Mouse (Mus musculus) adrenal gland, adult 18-20 months (tissue): ENCODE measurements around the gene Zfpm1. TPM values are rescaled to one million over a fixed set of nuclear protein-coding genes. Genes with fewer than 3 reads are reported as not detected.
A peak's percentile ranks its signal among the peaks of the same experiment; 100 is the strongest.

Source experiments
- DNase-seq, 2 experiments: peaks; one replicate each; pipeline ENCODE4 v3.0.0; 2021 to 2022; ENCODE audit warnings: low spot score in 2 of 2
- total RNA-seq, 2 experiments: library from RNA; stranded (reverse); gene quantifications; 1 replicate in 1 of 2; 2 replicates in 1 of 2; pipeline ENCODE4 v1.2.3; 2021

Zfpm1 gene
- total RNA-seq, 2 experiments from 2014 or later, result 11.8 to 14.2 TPM

DNA sequence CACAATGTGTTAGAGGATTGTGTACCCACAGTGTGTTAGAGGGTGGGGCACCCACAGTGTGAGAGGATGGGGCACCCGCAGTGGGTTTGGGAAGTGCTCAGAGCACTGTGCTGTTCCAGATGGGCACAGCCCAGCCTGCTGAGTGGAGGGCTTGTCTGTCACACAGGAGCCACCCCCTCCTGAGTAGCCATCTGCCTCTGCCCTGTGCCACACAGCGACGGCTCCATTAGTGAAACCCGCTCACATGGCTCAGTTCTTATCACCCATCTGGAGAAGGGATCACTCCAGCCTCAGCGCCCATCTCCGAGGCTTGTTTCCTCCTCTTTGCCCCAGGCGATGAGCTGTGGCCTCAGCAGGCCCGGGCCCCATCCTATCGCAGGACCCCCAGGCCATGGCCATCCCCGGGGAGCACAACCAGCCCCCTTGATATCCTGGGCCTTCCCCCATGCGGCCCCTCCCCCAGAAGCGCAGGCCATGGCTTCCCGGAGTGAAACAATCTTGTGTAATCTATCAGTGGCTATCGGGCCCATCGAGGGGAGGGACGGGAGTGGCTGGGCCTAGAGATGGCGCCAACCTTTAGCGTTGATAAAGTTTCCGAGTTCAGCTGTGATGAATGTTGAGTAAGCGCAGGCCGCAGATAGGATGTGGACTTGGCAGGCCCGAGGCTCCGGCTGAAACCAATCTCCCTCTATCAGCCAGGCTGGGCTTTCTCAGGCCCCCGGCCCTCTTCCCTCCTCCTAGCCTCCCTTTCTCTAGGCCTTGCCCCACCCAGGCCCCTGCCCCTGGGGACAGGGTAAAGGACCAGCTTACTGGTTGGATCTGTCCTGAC, 14.4 kb downstream of the Zfpm1 start:
- DNase-seq, result no peak

DNA sequence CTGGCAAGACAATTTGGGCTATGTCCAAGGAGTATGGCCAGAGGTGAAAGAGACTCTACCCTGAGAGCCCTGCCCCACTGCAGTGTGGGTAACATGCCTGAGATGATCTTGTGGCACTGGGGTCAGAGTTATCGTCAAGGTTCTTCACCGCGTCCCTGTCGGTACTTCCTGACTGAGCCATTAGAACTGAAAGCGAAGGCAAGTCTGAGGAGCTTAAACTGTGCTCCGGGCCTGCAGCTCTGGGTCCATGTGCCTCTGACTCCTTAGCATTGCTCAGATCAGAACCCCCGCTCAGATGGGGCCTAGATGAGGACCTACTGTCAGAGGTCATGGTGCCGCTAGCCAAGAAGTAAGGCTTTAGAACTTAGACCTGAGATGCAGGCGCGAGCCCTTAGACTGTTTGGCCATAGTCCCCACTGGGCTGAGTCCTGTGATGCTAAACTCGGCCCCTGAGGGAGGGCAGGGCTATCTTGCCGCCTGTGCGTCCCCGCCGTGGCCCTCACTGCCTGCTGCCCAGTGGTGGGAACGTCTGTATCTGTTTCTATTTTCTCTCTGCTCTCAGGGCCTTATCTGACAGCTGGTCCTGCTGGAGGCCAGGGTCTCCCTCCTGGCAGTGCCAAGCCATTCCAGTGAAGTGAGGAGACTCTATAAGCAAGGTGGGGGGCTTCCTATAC, 17.8 kb downstream of the Zfpm1 start:
- no peak for DNase-seq

DNA sequence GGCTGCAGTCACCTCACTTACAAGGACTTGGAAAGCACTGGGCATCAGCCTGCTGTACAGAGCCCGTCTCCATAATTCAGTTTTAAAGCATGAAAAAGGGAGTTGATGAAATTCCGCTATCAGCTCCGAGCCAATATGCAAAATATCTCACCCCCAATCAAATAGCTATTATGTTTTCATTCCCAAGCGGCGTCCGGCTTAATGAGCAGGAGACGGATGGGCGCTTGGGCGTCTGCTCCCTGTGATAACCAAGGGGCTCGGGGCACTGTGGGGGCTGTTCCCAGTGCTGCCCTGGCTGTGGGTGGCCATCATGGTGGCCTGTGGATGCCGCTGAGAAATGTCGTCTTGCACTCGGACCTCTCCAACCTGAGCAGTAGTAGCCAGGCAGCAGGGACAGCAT, 19.1 kb downstream of the Zfpm1 start:
- no peak for DNase-seq

DNA sequence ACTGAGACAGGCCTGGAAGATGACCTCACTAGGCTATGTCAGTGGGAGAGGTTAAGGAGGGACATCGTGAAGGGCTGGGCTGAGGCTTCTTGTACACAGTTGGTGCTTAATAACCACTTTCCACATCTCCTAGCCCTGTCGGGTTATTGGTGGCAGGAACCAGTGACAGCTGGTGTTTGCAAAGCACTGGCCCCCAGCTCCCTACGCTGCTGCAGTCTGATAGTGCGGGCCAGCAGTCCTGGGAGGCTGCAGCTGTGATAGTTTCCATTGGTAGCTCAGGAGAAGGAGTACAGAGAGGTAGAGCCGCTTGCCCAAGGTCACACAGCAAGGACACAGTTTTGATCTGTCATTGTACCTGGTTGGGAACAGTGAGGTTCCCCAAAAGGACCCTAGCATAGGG, 19.9 kb downstream of the Zfpm1 start:
- no peak for DNase-seq

DNA sequence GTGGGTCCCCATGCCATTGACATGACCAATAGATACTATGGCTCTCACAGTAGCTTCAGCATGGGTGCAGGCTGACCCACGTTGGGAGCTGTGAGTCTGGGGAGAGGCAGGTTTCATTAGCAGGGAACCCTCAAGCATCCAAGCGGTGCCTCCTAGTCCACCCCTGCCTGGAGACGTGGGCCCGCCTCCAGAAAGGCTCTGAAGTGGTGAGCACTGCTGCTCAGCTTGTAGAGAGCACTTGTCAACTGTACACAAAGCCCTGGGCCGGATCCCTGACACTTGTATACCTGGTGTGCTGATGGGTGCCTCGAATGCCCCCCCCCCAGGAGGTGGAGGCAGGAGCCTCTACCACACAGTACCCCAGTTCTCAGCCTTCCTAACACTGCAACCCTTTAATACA, 21.5 kb downstream of the Zfpm1 start:
- no peak for DNase-seq

DNA sequence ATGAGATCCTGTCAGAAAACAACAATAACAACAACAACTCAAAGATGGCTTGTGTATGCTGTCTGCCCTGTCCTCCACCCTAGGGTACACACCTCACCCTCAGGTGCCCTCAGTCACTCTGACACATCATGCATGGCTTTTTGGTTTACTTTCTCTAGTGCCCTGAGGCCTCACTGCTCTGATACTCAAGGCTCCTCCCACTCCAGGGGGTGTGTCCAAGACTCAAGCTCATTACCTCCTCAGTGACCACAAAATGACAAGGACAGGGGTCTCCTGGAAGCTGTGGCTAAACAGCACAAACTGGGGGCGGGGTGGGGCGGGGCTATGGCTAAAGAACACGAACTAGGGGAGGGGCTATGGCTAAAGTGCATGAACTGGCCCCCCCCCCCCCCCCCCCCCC, 22.1 kb downstream of the Zfpm1 start:
- no peak for DNase-seq

DNA sequence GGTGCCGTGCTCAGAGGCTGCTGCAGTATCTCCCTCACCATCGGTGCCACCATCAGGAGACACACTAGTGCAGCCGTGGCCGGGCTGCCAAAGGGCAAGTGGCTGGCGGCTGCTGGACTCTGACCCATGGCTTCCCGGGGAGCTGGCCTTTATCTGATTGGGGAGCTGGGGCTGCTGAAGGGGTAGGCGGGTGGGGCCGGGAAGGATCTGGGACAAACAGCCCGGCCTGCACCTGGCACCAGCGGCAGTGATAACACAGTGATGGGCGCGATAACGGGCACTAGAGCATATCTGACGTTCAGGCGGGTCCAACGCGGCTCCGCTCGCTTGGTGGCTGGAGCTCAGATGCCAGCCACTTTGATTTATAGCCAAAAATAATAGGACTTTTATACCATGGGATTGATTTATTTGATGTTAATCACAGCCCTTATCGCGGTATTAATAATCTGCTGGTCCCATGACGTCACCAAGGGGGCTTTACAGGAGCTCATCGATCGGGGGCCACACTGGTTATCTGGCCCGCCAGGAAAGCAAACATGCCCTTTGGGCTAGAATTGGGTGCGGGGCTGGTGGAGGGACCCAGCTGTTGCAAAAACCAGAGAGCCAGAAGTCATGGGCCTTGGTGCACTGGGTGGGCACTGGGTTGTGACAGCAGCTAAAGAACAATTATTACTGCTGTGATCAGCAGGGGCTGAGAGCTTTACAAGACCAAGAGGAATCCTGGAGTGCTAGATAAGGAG, 24.9 kb downstream of the Zfpm1 start:
- no peak for DNase-seq

DNA sequence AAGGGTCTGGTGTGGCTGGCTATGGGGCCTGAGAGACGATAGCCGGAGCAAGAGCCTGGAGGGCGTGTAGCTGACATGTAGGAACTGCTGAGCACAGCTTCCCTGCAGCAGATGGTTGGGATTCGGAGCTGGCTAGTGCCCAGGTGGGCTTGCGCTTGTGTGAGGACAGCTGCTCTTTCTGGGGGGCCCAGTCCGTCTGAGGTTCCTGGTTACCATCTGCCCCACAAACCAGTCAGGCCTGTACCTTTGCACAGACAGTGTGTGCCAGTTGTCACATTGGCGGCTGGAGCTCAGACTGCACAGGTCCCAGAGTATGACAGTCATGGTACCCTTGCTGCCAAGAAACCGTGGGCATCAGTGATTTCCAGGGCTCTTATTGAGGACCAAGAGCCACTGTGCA, 25.9 kb downstream of the Zfpm1 start:
- DNase-seq, result no peak

DNA sequence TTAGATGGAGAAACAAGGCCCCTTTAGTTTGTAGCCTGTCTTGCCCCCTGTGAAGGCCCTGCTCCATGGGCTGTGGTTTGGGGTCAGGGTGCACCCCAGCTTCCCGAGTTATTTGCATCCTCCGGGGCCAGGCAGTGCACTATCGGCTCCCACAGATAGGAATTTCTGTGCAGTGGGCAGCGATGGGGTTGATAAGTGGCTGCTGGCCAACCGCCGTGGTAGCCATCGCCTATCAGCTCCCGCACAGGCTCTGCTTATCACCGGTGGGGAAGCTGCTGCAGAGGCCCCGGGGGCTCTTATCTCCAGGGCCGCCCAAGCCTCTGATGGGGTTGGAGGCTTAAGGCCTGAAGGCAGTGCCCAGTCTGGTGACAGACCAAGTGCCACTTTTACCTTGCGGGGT, 27.3 kb downstream of the Zfpm1 start:
- no peak for DNase-seq

DNA sequence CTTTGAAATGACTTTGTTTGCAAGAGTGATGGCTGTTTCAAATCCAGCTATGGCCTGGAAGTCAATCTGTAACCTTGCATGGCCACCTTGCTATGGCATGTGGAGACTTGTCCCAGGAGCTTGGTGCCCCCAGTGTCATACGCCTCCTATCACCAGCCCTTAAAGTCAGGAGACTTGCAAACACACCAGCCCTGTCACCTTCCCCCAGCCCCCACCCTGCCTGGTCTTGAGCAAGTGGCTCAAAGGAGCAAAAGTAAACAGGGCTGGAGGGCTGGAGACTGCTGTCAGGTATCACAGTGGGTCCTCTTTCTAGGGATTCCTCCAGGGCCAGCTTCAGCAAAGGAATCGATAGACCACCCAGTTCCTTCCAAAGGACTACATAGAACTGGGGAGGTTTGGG, 29.2 kb downstream of the Zfpm1 start:
- no peak for DNase-seq

DNA sequence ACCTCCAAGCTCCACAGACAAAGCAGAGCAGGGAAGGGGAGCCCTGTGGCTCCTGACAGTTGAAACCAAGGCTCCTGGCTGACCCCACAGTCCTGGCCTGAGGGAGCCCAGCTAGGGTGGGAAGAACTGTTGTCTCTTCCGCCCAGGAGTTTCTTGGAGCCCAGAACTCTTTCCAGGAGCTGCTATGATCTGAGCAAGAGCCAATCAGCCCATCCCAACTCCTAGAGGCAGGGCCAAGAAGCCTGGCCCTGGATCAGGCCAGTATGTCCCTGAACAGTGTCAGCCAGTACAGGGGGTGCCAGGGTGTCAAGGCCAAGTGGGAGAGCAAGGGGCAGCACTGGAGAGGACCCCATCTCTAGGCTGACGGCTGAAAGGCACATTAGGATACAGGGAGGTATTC, 30.6 kb downstream of the Zfpm1 start:
- no peak for DNase-seq

DNA sequence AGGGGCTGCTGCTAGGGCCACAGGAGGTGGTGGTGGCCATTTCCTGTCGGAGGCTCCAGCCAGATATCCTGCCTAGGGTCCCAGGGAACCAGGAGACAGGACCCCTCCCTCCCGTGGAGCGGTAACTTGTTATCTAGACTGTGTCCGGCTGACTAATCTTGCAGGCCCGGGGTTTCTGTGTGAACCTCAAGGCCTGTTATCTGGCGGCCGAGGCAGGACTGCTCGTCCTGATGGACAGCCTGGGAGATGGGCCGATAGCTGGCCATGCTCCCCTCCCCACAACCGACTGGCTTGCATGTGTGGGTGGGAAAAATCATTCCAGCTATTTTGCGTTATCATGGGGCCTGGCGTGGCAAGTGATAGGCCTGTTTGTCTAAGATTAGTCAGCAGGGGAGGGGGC, 31.4 kb downstream of the Zfpm1 start:
- no peak for DNase-seq

DNA sequence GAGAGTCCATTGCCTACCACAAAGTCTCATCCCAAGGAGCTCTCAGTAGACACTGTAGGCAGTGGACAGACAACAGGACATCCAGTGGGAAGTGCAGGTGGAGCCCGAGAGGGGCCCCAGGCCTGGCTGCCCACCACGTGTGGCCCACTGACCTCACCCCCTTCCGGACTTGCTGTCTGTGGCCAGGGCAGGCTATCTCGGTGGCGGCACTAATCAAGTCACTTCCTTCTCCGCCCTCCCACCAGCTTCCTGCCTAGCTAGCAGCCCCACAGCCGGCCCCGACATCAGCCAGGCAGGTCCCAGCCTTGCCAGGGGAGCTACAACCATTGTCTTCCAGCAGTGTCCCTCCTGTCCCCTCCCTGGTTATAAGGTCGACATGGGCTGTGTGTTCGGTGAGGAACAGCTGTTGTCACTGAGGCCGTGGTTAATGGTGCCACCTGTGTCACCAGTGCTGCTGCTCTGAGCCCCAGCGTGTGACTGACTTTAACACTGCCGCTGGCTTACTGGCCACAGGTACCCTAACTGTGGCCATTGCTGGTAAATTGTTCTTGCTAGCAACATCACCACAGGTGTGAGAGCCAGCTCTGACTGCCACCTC, 33.1 kb downstream of the Zfpm1 start:
- DNase-seq, result peak in 1 of 2 experiments; percentile 22

DNA sequence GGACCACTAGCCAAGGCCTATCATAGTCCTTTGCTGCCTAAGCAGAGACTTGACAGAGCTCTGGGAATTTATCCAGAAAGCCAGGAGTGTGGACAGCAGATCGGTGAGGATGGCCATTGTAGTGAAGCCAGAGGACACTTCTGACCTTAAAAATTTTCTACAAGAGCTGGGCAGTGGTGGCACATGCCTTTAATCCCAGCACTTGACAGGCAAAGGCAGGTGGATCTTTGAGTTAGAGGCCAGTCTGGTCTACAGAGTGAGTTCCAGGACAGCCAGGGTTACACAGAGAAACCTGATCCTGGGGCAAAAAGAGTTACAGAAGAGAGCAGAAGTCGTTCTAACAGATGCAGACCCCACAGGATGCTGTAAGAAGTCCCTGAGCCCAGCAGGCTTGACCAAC, 34.5 kb downstream of the Zfpm1 start:
- no peak for DNase-seq

DNA sequence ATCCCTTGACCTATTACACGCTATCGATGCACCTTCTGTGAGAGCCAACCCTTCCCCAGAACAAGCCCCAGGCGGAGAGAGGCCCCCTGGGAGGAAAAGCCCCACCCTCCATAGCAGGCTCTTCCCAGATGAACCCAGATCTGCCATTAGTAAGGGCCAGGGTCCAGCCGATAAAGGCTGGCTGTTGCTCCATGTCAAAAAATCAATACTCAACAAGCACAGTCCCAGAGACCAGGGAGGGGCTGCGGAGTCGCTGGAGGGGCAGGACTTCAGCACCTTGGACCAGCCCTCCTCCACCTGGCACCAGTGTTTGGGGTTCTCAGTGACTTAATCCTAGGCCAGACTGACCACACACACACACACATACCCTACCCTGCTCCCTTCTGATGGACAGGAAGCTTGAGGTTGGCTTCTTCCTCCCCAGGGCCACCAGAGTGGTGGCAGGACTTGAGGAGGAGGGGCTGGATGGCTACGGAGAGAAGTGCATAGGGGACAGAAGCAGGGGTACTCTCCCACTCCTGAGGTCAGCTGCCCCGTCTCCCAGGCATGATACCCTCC, 36.1 kb downstream of the Zfpm1 start:
- DNase-seq, result no peak

DNA sequence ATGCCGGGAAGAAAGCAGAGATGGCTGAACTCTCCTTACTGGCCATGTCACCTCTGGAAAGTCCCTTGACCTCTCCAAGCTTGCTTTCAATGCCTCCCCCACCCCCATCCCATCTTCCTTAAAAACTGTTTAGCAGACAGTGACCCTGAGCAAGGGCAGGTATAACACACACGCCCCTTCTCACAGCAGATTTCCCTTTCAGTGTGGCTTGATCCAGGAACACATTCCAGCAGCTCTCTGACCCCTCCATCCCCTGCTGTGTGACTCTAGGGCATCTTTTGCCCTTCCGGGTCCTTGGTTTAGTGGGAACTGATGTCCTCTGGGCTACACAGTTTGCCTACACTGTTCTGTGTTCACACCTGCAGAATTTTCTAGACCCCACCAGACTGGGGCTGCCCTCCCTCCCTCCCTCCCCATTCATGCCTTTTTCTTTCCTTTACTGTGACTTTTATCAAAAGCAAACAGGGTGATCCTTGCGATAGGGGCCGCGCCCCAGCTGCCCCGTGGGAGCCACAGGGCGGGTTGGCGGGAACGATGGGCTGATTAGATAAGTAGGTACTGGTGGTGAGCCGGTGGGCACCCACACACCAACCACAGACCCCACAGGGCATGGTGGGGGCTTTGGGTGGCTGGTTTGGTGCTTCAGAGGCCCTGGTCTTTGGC, 37.2 kb downstream of the Zfpm1 start:
- no peak for DNase-seq

DNA sequence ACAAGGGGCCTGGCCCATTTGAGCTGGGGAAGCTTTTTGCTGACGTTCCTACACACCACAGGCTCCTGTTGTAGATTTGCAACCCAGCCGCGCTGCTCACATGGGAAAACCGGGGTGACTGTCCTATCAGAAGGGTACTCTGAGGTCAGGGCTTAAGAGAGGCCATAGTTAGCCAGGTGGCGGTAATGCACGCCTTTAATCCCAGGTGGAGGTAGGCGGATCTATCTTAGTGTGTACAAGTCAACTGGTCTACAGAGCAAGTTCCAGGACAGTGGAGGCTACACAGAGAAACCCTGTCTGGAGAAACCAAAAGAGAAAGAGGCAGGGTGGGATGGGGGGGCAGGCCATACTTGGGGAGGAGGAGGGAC, 37.8 kb downstream of the Zfpm1 start:
- DNase-seq, result no peak

DNA sequence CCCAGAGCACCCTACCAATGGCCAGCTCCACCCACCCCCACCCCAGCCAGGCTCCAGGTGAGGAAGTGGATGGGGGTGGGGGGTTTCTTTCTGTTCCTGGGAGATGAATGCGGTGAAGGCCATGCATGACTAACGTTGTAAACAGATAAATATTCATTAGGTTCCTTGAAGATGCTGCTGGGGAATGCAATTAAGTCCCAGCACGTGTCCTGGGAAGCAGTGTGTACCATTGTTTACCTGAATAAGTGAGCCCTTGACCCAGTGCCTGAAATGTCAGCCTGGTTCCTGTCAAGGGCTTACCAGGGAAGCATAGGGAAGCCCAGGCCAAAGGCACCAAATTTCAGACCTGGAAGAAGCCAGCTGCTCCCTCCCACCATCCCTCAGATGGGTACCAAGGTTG, 38.6 kb downstream of the Zfpm1 start:
- DNase-seq, result no peak

DNA sequence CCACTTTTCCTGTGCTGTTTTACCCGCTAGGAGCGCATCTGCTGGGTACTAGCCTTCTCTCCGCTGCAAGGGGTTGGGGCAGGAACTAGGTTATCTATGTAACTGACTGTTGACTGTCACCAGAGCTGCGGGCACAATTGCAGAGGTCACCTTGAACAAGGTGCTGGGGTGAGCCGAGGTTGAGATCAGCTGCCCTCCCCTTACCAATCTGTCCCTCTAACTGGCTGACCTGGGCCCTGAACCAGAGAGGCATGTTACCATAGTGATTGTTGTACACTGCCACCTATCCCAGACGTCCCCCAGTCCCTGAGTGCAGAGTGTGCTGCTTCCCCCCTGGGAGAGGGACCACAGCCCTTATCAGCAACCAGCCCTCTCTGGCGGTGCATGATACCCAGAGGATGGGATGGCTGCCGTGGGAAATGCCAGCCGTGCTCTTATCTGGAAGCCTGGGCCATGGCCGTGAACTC, 39.5 kb downstream of the Zfpm1 start:
- DNase-seq, result no peak

DNA sequence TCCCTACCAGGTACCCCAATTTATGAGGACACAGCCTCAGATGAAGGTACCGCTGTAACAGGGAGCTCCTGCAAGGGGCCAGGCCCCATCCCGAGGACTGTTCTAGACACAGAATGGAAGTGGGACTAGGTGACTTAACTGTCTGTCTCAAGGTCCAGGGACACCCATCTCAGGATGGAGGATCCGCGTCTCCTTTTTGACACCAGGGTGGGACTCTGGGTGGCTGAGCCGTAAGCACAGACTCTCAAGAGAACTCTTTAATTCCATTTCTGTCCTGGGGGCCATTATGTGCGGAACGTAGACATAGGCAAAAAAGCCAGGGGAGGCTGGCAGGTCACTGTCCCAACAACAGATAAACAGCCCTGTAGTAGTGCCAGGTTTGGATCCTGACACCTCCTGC, 40.2 kb downstream of the Zfpm1 start:
- no peak for DNase-seq

DNA sequence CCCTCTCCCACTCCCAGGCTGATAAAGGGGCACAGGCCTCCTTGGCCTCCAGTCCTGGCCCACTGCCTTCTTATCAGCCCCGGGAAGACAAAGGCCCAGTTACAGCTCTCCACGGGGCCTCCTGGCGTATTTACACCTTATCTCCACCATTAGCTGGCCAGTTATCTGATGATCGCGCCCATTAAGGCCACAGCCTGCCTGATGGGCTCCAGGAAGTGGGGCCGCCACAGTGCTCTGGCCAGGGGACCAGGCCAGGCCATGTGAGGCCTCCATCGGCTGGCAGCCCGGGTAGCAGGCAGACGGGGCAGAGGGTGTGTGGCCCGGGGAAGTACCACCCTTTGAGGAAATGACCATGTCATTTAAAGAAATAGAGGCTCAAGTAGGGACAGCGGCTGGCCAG, 40.9 kb downstream of the Zfpm1 start:
- no peak for DNase-seq
